Mouse (Mus musculus): Measurements from ENCODE around the gene Casc1. TPM values are rescaled to one million over a fixed set of nuclear protein-coding genes. Genes with fewer than 3 reads are reported as not detected.

The Casc1 gene
- total and polyA plus RNA-seq, 2 experiments from 2014 or later = 0.80 to 1.5 TPM

- H3K36me3 ChIP-seq (ENCODE audit: insufficient read depth, low read length) = peaks cover 6% of the 10 kb centered on the region; the same call in 1 of the 2 replicates
- 59% methylated on average over 3 of the region's 3 CpGs for WGBS
- ATAC-seq (no peak), DNase-seq (ENCODE audit: low spot score) (no peak)
- TF ChIP-seq CTCF (IDR thresholded peaks at IDR 0.05; ENCODE audit: low read depth) = no peak
- H3K9me3 ChIP-seq (ENCODE audit: low read length) = no peaks in the 10 kb centered on the region
- H3K27me3 ChIP-seq (ENCODE audit: insufficient read depth, low read length) = no peaks in the 10 kb centered on the region
- 0 out of 2 replicates have a peak overlapping the region, but pooled peaks have one; percentile 5 for H3K9ac ChIP-seq (replicated peaks; ENCODE audit: low read length)
- no peak overlapping the region for H3K27ac ChIP-seq
- peak overlapping the region; percentile 71 for H3K4me2 ChIP-seq (ENCODE audit: low read depth, low read length)
- no peak overlapping the region for H3K4me3 ChIP-seq (ENCODE audit: low read length)
- H3K4me1 ChIP-seq (ENCODE audit: insufficient read depth, low read length) = peaks cover 5% of the 10 kb centered on the region
Measured at GRCm38 (mm10) chr6:145247886-145248285, 37.1 kb upstream of the Casc1 start.

GRCm38 (mm10) chr6:145246841-145247240, 36.0 kb upstream of the Casc1 start:
- H3K4me2 ChIP-seq (ENCODE audit: low read depth, low read length) = no peak overlapping the region
- peaks cover 6% of the 10 kb centered on the region for H3K36me3 ChIP-seq (ENCODE audit: insufficient read depth, low read length)
- DNase-seq (ENCODE audit: low spot score) = no peak
- no peak overlapping the region for H3K4me3 ChIP-seq (ENCODE audit: low read length)
- H3K9ac ChIP-seq (replicated peaks; ENCODE audit: low read length) = no peak overlapping the region
- no peak for ATAC-seq
- H3K4me1 ChIP-seq (ENCODE audit: insufficient read depth, low read length) = peaks cover 5% of the 10 kb centered on the region
- H3K27ac ChIP-seq = no peak overlapping the region
- WGBS = 91% methylated on average over 5 of the region's 5 CpGs
- TF ChIP-seq CTCF (IDR thresholded peaks at IDR 0.05; ENCODE audit: low read depth) = no peak
- H3K27me3 ChIP-seq (ENCODE audit: insufficient read depth, low read length) = no peaks in the 10 kb centered on the region
- no peaks in the 10 kb centered on the region for H3K9me3 ChIP-seq (ENCODE audit: low read length)

GRCm38 (mm10) chr6:145242521-145242920, 31.7 kb upstream of the Casc1 start:
- Histone ChIP-seq H3K27ac (no peak overlapping the region), H3K9me3 (ENCODE audit: low read length) (no peaks in the 10 kb centered on the region), H3K4me1 (ENCODE audit: insufficient read depth, low read length) (no peaks in the 10 kb centered on the region), H3K27me3 (ENCODE audit: insufficient read depth, low read length) (no peaks in the 10 kb centered on the region), H3K4me3 (ENCODE audit: low read length) (no peak overlapping the region), H3K9ac (replicated peaks; ENCODE audit: low read length) (no peak overlapping the region), H3K36me3 (ENCODE audit: insufficient read depth, low read length) (peaks cover 16% of the 10 kb centered on the region), H3K4me2 (ENCODE audit: low read depth, low read length) (no peak overlapping the region)
- 49% methylated on average over 1 of the region's 1 CpGs for WGBS
- ATAC-seq (no peak), DNase-seq (ENCODE audit: low spot score) (peak; percentile 65)
- TF ChIP-seq CTCF (IDR thresholded peaks at IDR 0.05; ENCODE audit: low read depth) = peak; percentile 66

DNA sequence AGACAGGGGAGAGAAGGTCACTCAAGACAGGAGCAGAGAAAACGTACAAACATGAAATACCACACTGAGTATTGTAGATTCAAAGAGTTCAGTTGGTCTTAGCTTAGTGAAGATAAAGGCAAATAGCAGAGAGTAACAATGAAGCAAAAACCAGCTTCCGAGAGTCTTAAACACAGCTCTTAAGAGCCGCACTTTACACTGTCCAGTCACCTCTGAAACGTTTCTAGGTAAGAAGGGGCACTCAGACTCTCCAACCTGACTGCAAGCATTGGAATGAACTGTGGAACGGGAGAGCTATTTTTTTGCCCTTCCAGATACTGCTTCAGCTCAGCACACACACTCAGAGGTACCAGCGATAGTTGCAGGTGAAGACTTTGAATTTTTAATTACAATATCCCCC, 29.5 kb upstream of the Casc1 start:
- DNase-seq (ENCODE audit: low spot score) (no peak), ATAC-seq (no peak)
- WGBS = 90% methylated on average over 6 of the region's 6 CpGs
- H3K27me3 ChIP-seq (ENCODE audit: insufficient read depth, low read length) = no peaks in the 10 kb centered on the region
- no peak overlapping the region for H3K4me3 ChIP-seq (ENCODE audit: low read length)
- no peak overlapping the region for H3K27ac ChIP-seq
- H3K9me3 ChIP-seq (ENCODE audit: low read length) = no peaks in the 10 kb centered on the region
- H3K9ac ChIP-seq (replicated peaks; ENCODE audit: low read length) = no peak overlapping the region
- no peak for TF ChIP-seq CTCF (IDR thresholded peaks at IDR 0.05; ENCODE audit: low read depth)
- peaks cover 16% of the 10 kb centered on the region for H3K36me3 ChIP-seq (ENCODE audit: insufficient read depth, low read length)
- no peaks in the 10 kb centered on the region for H3K4me1 ChIP-seq (ENCODE audit: insufficient read depth, low read length)
- H3K4me2 ChIP-seq (ENCODE audit: low read depth, low read length) = no peak overlapping the region

GRCm38 (mm10) chr6:145237148-145237547, 26.3 kb upstream of the Casc1 start:
- Histone ChIP-seq H3K9ac (replicated peaks; ENCODE audit: low read length) (no peak overlapping the region), H3K4me2 (ENCODE audit: low read depth, low read length) (no peak overlapping the region), H3K27ac (no peak overlapping the region), H3K9me3 (ENCODE audit: low read length) (no peaks in the 10 kb centered on the region), H3K27me3 (ENCODE audit: insufficient read depth, low read length) (no peaks in the 10 kb centered on the region), H3K4me1 (ENCODE audit: insufficient read depth, low read length) (no peaks in the 10 kb centered on the region), H3K36me3 (ENCODE audit: insufficient read depth, low read length) (peaks cover 10% of the 10 kb centered on the region), H3K4me3 (ENCODE audit: low read length) (no peak overlapping the region)
- 70% methylated on average over 4 of the region's 4 CpGs for WGBS
- DNase-seq (ENCODE audit: low spot score) (no peak), ATAC-seq (no peak)
- TF ChIP-seq CTCF (IDR thresholded peaks at IDR 0.05; ENCODE audit: low read depth) = no peak

DNA sequence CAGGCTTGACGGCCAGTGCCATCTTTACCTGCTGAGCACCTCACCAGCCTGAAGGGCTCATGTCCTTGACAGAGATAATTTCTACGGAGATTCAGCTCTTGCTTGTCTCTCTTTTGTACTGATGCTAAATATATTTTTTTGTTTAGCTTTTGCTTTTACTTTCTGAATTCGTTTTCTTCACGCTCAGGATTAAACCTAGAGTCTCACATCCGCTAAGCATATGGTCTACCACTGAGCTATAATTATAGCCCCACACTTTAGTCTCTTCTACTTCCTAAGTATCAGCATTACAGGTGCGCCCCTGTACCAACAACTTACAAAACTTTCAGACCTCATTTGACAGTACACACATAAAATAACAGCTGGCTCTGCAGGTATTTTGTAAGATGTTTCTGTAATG, 24.6 kb upstream of the Casc1 start:
- Histone ChIP-seq H3K9me3 (ENCODE audit: low read length) (no peaks in the 10 kb centered on the region), H3K27ac (no peak overlapping the region), H3K4me3 (ENCODE audit: low read length) (no peak overlapping the region), H3K4me2 (ENCODE audit: low read depth, low read length) (no peak overlapping the region), H3K27me3 (ENCODE audit: insufficient read depth, low read length) (no peaks in the 10 kb centered on the region), H3K36me3 (ENCODE audit: insufficient read depth, low read length) (peaks cover 7% of the 10 kb centered on the region; the same call in 1 of the 2 replicates), H3K9ac (replicated peaks; ENCODE audit: low read length) (no peak overlapping the region), H3K4me1 (ENCODE audit: insufficient read depth, low read length) (no peaks in the 10 kb centered on the region)
- DNase-seq (ENCODE audit: low spot score) (no peak), ATAC-seq (no peak)
- 86% methylated on average over 6 of the region's 6 CpGs for WGBS
- TF ChIP-seq CTCF (IDR thresholded peaks at IDR 0.05; ENCODE audit: low read depth) = no peak

GRCm38 (mm10) chr6:145234391-145234790, 23.6 kb upstream of the Casc1 start:
- Histone ChIP-seq H3K27ac (no peak overlapping the region), H3K36me3 (ENCODE audit: insufficient read depth, low read length) (peaks cover 7% of the 10 kb centered on the region; the same call in 1 of the 2 replicates), H3K27me3 (ENCODE audit: insufficient read depth, low read length) (no peaks in the 10 kb centered on the region), H3K9me3 (ENCODE audit: low read length) (no peaks in the 10 kb centered on the region), H3K4me3 (ENCODE audit: low read length) (no peak overlapping the region), H3K9ac (replicated peaks; ENCODE audit: low read length) (no peak overlapping the region), H3K4me1 (ENCODE audit: insufficient read depth, low read length) (no peaks in the 10 kb centered on the region), H3K4me2 (ENCODE audit: low read depth, low read length) (no peak overlapping the region)
- no peak for TF ChIP-seq CTCF (IDR thresholded peaks at IDR 0.05; ENCODE audit: low read depth)
- ATAC-seq = no peak
- 75% methylated on average over 1 of the region's 1 CpGs for WGBS
- DNase-seq (ENCODE audit: low spot score) = no peak

Measured in hindbrain, postnatal 0 days (tissue).